Mouse (Mus musculus): Measurements from ENCODE around the gene Kdm5b.
"Not testable (repeated sequence)": the region's sequence is repeated elsewhere in the genome, so short reads cannot be mapped to it uniquely, and the experiment has no call there.

The Kdm5b gene

DNA sequence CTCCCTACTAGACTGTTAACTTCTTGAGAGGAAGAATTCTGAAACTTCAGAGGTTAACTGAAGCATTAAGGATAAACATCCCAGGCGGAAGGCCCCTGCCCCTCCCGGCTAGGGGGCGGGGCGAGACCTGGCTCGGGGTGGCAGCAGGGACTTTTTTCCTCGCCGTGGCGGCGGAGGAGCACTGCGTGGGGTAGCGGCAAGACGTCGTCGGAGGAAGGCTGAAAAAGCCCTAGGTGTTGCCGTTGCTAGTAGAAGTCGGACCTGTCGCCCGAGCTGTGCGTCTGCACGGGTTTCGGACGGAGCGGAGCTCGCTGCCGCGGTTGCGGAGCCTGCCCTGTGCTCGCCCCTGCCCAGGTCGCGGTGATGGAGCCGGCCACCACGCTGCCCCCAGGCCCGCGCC, at the start of gene Kdm5b:
TSS of gene Kdm5b (plus strand) at position 196 of the 400 bp plus-strand sequence.
- in situ Hi-C loops (cut with MseI, MboI): no loop called here

DNA sequence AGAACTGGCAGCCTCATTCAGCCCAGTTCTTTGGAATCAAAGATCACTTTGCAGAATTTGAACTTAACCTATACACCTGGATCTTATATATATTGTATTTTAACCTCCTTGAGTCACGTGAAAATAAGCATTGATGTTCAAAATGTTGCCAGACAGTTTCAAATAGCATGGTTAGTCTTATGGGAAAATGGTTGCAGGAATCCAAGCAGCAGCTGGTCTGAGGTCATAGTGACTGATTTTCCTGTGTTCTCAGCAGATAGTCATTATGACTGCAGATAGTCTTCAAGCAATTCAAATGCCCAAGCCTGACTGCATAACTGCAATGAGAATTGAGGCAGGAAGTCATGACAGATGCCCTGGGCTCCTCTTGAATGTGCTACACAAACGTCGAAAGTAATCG, 47.8 kb upstream of the Kdm5b start:
- in situ Hi-C loops (cut with MseI, MboI): no loop called here

DNA sequence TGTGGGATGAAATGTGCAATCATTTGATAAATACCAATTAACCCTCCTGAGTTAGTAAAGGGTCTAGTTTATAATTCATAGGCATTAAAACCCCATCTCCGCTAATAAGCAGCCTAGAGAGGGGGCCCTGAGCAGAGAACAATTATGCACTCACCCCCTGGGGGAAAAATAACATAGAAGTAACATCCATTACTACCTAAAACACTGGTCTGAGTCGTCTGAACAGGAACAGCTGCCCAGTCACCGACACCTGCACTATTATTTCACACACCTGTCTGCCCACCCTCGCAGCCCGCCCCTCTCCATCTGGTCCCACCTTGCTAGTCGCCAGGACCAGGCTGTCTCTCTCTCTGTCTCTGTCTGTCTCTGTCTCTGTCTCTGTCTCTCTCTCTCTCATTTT, 47.4 kb upstream of the Kdm5b start:
- in situ Hi-C loops (cut with MseI, MboI): no loop called here

DNA sequence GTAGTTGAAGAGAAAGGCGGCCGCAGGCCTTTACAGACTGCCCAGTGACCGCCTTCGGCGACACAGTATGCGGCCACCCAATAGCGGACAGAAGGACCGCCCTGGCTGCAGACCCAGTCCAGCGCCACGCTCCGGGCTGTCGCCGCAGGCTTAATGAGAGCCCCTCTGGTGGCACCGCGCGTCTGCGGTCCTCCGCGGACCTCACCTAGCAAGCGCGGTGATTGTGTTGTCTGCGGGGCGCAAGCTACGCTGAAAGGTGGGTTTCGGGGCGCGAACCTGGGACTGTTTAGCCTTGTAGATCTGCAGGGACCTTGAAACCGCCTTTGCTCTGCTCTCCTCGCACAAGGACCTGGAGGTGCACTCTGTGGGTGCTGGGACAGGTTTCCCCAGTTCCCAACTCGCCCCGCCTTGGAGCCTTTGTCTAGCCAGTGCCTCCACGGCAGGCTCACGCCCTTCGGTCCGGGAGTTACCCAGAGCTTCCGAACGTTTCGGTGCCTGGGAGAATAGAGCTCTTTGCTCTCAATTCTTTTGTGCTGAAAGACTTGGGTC, 46.6 kb upstream of the Kdm5b start:
- in situ Hi-C loops (cut with MseI, MboI): no loop called here

DNA sequence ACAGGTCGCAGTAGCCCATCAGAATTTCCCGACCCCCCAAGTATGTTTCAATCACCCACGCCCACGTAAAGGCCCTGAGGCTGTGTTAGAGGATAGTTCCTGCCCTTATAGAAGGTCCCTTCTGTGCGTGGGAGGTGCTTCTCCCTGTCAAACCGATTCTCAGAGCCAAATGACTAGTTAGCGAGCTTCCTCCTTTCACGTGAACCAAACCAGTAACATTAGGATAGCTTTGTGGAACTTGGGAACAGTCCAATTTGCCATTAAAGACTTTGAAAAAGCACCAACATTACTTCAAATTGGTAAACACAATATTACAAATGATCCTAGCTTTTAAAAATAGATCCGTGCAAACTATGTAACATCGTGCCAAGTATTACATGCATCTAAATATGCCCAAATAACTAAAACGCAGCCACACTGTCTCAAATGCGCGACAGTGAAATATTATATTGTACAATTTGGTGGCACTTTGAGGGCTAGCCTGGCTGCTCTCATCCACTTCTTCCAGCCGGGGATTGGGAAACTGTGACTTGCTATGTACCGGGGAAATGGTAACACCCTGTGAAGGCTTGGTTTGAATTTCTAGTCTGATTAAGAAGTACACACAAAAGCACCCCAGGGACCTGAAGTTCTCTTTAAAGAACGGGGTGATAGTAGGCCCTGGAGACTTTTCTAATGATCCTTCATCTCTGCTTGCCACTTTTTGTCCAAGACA, 45.9 kb upstream of the Kdm5b start:
- in situ Hi-C loops (cut with MseI, MboI): no loop called here

DNA sequence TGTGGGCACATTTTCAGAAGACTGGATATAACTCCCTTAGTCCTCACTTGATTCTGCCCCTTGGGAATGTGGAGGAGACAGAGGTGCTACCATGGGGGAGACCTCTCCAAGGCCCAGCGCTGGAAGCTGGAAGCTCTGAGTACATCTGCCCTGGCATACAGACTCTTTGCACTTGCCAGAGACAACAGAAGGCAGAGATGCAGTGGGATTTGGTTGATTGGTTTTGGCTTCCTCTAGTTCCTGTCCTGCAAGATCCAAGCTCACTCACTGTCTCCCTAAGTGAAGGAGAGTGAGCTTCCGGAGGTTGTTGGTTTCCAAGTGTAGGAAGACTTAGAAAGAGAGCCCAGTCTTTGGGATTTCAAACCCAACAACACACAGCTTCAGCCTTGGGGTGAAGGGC, 44.1 kb upstream of the Kdm5b start:
- in situ Hi-C loops (cut with MseI, MboI): no loop called here

DNA sequence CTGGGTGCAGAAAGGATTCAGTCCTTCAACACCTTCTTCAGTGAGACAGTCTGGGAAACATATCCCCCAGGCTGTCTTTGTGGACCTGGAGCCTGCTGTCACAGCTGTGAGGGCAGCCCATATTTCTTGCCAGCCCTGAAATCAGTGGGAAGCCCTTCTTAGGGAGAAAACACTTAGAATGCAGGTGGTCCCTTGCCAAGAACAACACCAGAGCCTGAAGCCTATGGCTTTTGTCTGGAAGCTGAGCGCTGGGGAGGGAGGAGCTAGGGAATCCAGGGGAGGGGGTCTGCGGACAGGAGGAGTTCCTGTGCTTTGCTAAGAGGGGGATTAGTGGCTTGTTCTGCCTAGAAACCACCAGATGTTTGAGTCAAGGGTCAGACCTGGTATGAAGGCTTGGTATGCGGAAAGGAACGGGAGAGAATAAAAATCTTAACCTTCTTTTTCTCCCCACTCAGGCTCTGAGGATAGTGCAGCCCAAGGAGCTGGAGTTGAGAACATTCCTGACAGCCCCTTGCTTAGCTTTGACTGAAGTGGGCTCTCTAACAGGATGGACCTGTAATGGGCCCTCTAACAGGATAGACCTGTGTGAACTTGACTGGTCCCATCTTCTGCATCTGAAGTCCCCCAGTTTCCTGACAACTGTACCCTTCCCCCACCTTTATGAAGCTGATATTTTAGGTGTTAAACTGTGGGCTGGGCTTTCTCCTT, 43.3 kb upstream of the Kdm5b start:
- in situ Hi-C loops (cut with MseI, MboI): no loop called here

DNA sequence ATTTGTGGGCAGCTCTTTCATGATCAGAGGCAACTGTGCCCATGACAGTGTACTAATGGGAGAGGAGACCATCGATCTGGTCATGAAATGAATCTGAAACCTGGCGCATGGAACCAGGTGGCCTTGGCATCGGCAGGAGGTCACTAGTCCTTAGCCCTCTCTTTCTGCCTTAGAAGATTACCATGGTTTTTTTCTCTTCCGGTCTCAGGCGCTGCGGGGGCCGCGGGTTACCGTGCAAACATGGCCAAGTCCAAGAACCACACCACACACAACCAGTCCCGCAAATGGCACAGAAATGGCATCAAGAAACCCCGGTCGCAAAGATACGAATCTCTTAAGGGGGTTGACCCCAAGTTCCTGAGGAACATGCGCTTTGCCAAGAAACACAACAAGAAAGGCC, 42.1 kb upstream of the Kdm5b start:
- in situ Hi-C loops (cut with MseI, MboI): not testable (repeated sequence)

DNA sequence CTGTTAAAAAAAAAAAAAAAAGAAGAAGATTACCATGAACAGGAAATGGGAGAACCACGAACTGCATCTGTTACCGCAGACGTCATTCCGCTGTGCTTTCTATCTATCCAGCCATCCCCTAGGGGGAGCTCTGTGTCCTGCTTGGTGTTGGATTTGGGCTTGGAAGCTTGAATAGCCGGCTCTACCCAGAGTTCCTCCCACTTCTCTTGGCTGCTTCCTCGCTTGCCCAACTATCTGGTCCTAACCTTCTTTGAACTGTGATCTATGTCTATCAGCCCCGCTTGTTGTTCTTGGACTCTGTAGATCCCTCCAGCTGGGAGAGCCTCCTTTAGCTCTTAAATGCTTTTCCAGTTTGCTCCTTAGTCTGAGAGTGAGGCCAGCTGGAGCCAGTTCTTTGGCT, 41.3 kb upstream of the Kdm5b start:
- in situ Hi-C loops (cut with MseI, MboI): no loop called here

DNA sequence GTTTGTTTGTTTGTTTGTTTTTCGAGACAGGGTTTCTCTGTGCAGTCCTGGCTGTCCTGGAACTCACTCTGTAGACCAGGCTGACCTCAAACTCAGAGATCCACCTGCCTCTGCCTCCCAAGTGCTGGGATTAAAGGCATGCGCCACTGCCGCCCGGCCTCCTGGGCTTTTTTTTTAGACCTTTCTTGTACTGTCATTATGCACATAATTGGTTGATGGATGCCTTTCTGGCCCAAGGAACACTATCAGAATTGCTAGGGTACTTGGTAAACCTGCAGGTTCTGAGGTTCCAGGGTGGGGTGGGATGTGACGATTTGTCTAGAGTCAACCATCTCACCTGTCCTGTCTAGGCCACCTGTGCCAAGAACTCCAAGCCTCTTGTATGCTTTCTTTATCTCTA, 40.8 kb upstream of the Kdm5b start:
- in situ Hi-C loops (cut with MseI, MboI): not testable (repeated sequence)

DNA sequence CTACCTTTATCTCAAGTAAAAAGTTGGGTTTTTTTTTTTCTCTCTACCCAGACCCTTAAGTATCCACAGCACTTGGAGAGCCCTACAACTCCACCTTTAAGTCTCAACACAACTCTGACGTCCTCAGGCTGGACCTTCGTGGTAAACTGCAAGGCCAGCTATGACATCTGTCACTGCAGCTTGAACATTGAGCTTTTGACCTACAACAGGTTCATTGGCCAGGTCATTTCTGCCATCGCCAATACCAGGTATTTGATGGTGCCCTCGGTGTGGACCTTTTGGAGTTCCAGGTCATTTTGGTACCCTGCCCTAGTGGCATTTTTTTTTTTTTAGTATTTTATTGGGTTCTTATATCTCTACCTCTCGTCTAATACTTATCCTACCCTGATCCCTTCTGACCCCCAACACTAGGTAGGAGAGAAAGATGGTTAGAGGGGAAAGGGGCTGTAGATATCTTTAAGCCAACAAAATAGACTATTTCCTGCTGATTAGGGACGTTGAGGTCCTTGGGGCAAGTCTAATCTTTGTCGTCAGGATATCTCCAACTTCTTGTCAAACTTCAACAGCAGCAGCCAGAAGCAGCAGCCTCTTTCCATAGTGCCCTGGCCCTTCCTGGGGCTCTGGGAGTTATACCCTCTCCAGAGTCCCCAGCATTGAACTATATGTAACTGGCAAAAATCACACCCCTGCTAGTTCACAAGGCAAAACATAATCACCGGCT, 39.8 kb upstream of the Kdm5b start:
- in situ Hi-C loops (cut with MseI, MboI): no loop called here

DNA sequence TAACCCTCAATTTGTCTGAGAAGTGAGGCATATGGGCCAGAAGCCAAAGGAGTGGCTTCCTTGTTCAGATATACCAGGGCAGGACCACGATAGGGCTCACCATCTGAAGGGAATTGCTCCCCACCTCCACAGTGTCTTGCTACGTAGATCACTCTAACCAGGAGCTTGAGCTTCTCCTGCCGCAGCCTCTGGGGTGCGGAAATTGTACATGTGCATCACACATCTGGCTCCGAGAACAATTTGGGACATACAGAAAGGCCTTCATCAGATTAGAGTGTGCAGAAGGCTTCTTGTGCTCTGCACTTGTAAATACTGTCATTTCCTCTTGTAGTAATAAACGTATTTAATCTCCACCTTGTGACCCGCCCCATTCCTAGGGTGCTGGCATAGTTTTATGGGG, 38.8 kb upstream of the Kdm5b start:
- in situ Hi-C loops (cut with MseI, MboI): no loop called here

DNA sequence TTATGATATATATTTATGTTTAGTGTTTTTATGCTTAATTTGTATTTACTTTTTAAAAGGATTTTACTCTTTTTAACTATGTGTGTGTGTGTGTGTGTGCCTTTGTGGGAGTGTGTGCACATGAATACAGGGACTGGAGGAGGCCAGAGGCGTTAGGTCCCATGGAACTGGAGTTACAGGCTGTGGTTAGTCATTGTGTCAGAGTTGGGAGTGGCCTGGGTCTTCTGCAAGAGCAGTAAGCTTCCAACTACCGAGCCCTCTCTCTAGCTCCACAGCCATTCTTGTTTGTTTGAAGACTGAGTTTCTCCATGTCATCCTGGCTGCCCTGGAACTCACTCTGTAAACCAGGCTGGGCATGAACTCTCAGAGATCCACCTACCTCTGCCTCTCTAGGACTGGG, 37.6 kb upstream of the Kdm5b start:
- in situ Hi-C loops (cut with MseI, MboI): no loop called here

DNA sequence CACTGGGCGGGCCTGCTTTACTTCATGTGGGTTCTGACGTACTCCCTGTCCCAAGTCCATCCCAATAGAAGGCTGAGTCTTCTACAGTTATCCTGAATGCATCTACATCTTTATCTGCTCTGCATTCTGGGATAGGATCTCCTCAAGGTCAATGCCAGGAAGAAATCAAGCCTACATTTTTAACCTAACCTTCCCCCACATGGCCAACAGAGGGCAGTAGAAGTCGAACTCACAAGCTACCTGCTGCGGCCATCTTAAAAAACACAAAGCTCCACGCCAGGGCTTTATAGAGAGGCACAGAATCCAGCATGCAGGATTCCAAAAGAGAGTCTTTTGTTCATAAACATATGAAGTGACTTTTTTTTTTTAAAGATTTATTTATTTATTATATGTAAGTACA, 35.5 kb upstream of the Kdm5b start:
- in situ Hi-C loops (cut with MseI, MboI): no loop called here

DNA sequence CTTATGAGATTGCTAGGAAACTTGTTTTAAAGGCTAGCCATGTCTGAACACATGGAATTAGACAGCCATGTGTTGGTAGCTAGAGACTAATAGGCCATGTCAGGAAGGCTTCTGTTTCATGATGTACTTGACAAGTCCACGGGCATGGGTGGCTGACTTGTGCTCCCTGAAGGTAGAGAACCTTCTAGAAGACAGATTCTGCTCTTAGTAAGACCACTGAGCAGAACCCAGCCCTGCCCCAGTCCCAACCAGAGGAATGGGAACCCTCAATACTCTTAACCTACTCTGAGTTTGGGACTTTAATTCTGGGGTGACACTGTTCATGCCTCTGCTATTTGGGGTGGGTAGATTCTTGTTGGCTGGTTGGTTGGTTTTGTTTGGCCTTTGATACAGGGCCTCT, 35.0 kb upstream of the Kdm5b start:
- in situ Hi-C loops (cut with MseI, MboI): no loop called here

DNA sequence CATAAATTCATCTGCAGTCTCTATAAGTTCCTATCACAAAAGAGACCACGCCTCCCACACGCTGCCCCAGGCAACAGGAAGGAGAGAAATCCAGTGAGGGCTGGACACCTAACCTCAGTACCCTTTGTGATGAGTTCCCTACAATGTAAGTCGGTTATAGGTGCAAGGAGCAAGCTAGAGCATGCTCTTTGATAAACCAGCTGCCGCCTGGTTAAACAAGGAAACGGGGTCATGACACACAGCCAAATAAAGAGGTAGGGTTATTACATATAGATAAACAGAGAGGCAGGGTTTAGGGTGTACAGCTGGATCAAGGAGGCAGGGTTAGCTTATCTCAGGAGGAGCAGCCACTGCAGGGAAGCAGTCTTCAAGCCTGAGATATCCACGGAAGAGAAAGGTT, 33.2 kb upstream of the Kdm5b start:
- in situ Hi-C loops (cut with MseI, MboI): no loop called here

DNA sequence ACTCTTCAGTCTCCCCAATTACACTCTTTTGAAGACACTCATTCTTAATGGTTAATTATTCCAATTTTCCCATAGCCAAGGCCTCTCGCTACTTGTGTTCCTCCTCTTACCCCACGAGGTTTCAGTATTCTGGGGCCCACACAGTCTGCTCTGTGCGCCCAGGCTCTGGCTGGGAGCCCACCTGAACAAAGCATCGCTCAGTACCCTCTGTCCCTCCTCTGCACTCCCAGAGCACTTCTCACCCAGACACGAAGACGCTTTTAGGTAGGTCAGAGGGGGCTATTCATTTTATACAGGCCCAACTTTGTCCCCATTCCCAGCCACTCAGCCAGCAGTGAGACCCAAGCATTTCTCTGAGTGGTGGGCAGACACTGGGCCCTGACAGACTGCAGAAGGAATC, 29.4 kb upstream of the Kdm5b start:
- in situ Hi-C loops (cut with MseI, MboI): no loop called here

DNA sequence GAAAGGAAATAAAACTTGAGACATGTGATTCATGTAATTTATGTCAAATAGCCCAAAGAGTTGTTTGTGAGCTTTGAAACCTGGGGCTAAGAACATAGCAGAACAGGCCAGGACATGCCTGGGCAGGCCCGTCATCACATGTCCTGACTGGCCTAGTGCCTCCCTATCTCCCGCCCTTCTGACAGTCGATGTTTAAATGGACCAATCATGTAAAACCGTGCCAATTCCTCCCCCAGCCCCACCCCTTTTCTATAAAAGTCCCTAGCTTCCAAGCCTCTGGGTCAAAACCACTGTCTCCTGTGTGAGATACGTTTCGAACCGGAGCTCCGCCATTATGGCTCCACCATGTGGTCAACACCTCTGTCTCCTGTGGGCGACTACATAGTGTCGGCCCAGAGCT, 26.3 kb upstream of the Kdm5b start:
- in situ Hi-C loops (cut with MseI, MboI): not testable (repeated sequence)

DNA sequence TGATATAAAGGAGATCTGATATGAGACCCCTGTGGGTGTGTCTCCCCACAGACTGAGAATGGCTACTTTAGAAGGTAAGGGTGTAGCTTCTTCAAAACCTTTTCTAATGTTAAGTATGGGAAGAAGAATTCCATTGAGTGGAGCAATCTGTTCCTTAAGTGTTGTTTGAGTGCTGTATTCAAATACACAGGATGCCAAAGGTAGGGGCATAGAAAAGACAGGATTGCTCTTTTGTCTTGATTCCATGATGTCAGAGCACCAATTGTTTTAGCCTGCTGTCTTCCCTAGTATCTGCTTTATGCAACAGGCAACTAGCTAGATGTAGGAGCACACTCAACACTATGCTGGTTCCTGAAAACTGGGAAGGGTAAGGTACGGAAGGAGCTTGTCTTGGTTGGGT, 24.9 kb upstream of the Kdm5b start:
- in situ Hi-C loops (cut with MseI, MboI): no loop called here

DNA sequence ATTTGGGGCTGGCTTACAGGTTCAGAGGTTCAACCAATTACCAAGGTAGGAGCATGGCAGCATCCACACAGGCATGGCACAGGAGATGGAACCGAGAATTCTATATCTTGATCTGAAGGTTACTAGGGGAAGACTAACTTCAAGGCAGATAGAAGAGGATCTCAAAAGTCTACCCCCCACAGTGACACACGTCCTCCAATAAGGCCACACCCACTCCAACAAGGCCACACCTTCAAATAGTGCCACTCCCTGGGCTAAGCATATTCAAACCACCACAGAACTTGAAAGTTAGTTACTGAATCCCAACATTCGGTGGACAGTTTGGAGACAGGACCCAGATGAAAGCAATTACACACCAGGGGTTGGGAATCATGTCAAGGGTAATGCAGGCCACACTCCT, 24.5 kb upstream of the Kdm5b start:
- in situ Hi-C loops (cut with MseI, MboI): no loop called here

DNA sequence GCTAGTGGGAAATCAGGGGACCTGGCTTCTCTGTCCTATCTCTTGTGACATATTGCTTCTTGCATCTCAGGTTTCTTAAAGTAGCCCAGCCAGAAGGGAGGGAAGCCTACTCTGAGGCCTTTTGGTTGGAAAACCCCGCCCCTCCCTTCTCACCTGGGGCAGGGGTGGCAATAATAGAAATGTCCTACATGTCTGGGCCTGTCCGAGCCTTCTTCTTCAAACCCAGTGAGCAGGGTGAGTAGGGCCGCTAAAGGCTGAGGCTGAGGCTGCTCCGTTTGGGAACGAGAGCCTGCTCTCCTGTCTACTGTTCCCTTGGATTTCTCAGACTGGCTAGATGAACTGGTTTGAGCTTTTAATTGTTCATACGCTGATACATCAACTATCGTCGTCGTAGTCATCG, 19.4 kb upstream of the Kdm5b start:
- in situ Hi-C loops (cut with MseI, MboI): no loop called here

DNA sequence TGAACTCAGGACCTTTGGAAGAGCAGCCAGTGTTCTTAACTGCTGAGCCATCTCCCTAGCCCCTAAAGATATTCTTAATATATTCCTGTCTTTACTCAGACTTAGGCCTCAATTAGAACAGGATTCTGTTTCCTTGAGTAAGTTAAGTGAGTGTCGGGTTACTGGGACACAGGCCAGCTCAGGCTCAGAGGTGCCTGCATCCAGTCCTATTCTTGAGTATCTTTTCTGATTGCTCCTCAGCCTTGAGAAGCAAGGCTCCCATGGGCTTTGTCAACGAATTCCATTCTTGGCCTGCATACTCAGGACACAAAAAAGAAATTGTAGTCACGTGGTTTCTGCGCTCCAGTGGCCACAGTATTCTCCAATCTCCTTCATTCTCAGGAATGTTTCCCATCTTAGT, 11.7 kb upstream of the Kdm5b start:
- in situ Hi-C loops (cut with MseI, MboI): no loop called here

All from mouse trophoblast stem cell (cell line).